Mouse (Mus musculus): Measurements from ENCODE around the gene Tcaf3.

The Tcaf3 gene

GRCm38 (mm10) chr6:42542036-42543031 lies 55.2 kb downstream of the Tcaf3 start:
- DNase-seq, result no peak

GRCm38 (mm10) chr6:42540681-42541080 lies 56.8 kb downstream of the Tcaf3 start:
- DNase-seq, result no peak

- DNase-seq, result no peak
Measured at GRCm38 (mm10) chr6:42539711-42540110, 57.8 kb downstream of the Tcaf3 start.
